Mouse (Mus musculus) stomach, embryonic 16.5 days (tissue): ENCODE results near the gene Dysf. TPM values are rescaled to one million over a fixed set of nuclear protein-coding genes. Genes with fewer than 3 reads are reported as not detected.

Experiments used
- ATAC-seq: fragments of 200-750 bp; cut with Nextera tagmentation; 2 replicates; pipeline ENCODE4 v1.8.0; 2017; ENCODE audit warnings: moderate number of reproducible peaks, moderate TSS enrichment; ENCODE audit not compliant: insufficient read depth, low FRiP score
- H3K27ac ChIP-seq: fragments of 300-500 bp; sonication (generic); 2 replicates; pipeline ENCODE4 v1.5.1; 2014; ENCODE audit warnings: low read length
- H3K27me3 ChIP-seq: fragments of 300-500 bp; sonication (generic); 2 replicates; pipeline ENCODE4 v1.6.1; 2014; ENCODE audit warnings: low read length, control low read depth, mixed read lengths; ENCODE audit not compliant: control insufficient read depth, insufficient read depth
- H3K36me3 ChIP-seq: fragments of 300-500 bp; sonication (generic); 2 replicates; pipeline ENCODE4 v1.6.1; 2014; ENCODE audit warnings: low read length; ENCODE audit not compliant: control insufficient read depth, insufficient read depth
- H3K4me1 ChIP-seq: fragments of 300-500 bp; sonication (generic); 2 replicates; pipeline ENCODE4 v1.6.1; 2014; ENCODE audit warnings: low read length, control low read depth, mixed read lengths; ENCODE audit not compliant: control insufficient read depth, insufficient read depth
- H3K4me2 ChIP-seq: fragments of 300-500 bp; sonication (generic); 2 replicates; pipeline ENCODE4 v1.6.1; 2014; ENCODE audit warnings: low read depth, low read length, mixed read lengths
- H3K4me3 ChIP-seq: fragments of 300-500 bp; sonication (generic); replicated peaks from 2 replicates; pipeline ENCODE4 v1.5.1; 2014; ENCODE audit warnings: mild to moderate bottlenecking, low read length
- H3K9ac ChIP-seq: fragments of 300-500 bp; sonication (generic); 2 replicates; pipeline ENCODE4 v1.6.1; 2014; ENCODE audit warnings: low read length
- H3K9me3 ChIP-seq: fragments of 300-500 bp; sonication (generic); replicated peaks from 2 replicates; pipeline ENCODE4 v1.6.1; 2016; ENCODE audit warnings: low read length, control low read depth; ENCODE audit not compliant: control insufficient read depth
- WGBS: fragments of 180-500 bp; shearing (Covaris S2); extraction: QIAGEN DNeasy Blood & Tissue Kit; methylation state at CpG from one replicate; pipeline ENCODE4 v1.1.7; 2014; 5-methylcytosine and 5-hydroxymethylcytosine counted together
- polyA plus RNA-seq: library from polyadenylated mRNA; unstranded; fragments of >200 nt; fragmentation: Nextera tagmentation; extraction: Ambion mirVana; gene quantifications from 2 replicates; pipeline ENCODE4 v1.2.1, GENCODE M21; 2015

Dysf gene
- polyA plus RNA-seq, 1 experiment from 2014 or later = 9.6 TPM

- Histone ChIP-seq H3K4me3 (no peak overlapping the region), H3K4me1 (no peaks in the 10 kb centered on the region), H3K27ac (no peak overlapping the region), H3K9me3 (no peaks in the 10 kb centered on the region), H3K27me3 (no peaks in the 10 kb centered on the region), H3K4me2 (no peak overlapping the region), H3K36me3 (no peaks in the 10 kb centered on the region), H3K9ac (no peak overlapping the region)
- no peak for ATAC-seq
- WGBS = 22% methylated on average over 4 of the region's 4 CpGs
Measured at GRCm38 (mm10) chr6:84224861-84225260, 216.5 kb downstream of the Dysf start.

- Histone ChIP-seq H3K36me3 (no peaks in the 10 kb centered on the region), H3K27me3 (no peaks in the 10 kb centered on the region), H3K4me2 (no peak overlapping the region), H3K4me1 (no peaks in the 10 kb centered on the region), H3K9me3 (no peaks in the 10 kb centered on the region), H3K4me3 (no peak overlapping the region), H3K27ac (no peak overlapping the region), H3K9ac (no peak overlapping the region; the same call in 1 of the 2 replicates)
- no peak for ATAC-seq
- WGBS = 65% methylated on average over 6 of the region's 6 CpGs
Measured at GRCm38 (mm10) chr6:84225587-84225986, 217.2 kb downstream of the Dysf start.

GRCm38 (mm10) chr6:84228196-84228595, 219.8 kb downstream of the Dysf start:
- WGBS = 80% methylated on average over 4 of the region's 4 CpGs
- ATAC-seq = no peak
- 0 out of 2 replicates have a peak, but pooled peaks cover 2% of the 10 kb centered on the region for H3K4me1 ChIP-seq
- H3K27me3 ChIP-seq = no peaks in the 10 kb centered on the region
- no peaks in the 10 kb centered on the region for H3K36me3 ChIP-seq
- H3K27ac ChIP-seq = no peak overlapping the region
- no peaks in the 10 kb centered on the region for H3K9me3 ChIP-seq
- no peak overlapping the region for H3K9ac ChIP-seq
- H3K4me2 ChIP-seq = no peak overlapping the region
- no peak overlapping the region for H3K4me3 ChIP-seq

GRCm38 (mm10) chr6:84228786-84229185, 220.4 kb downstream of the Dysf start:
- ATAC-seq = no peak
- Histone ChIP-seq H3K9me3 (no peaks in the 10 kb centered on the region), H3K27ac (no peak overlapping the region), H3K36me3 (no peaks in the 10 kb centered on the region), H3K4me1 (0 out of 2 replicates have a peak, but pooled peaks cover 2% of the 10 kb centered on the region), H3K27me3 (no peaks in the 10 kb centered on the region), H3K4me2 (no peak overlapping the region), H3K9ac (no peak overlapping the region), H3K4me3 (no peak overlapping the region)
- WGBS = 50% methylated on average over 5 of the region's 5 CpGs

GRCm38 (mm10) chr6:84229739-84230138, 221.3 kb downstream of the Dysf start:
- H3K9ac ChIP-seq = no peak overlapping the region
- H3K36me3 ChIP-seq = no peaks in the 10 kb centered on the region
- no peak for ATAC-seq
- no peaks in the 10 kb centered on the region for H3K9me3 ChIP-seq
- no peak overlapping the region for H3K4me3 ChIP-seq
- 69% methylated on average over 7 of the region's 7 CpGs for WGBS
- H3K27ac ChIP-seq = no peak overlapping the region
- 0 out of 2 replicates have a peak, but pooled peaks cover 2% of the 10 kb centered on the region for H3K4me1 ChIP-seq
- no peak overlapping the region for H3K4me2 ChIP-seq
- H3K27me3 ChIP-seq = no peaks in the 10 kb centered on the region

GRCm38 (mm10) chr6:84231108-84231507, 222.7 kb downstream of the Dysf start:
- no peaks in the 10 kb centered on the region for H3K36me3 ChIP-seq
- no peak for ATAC-seq
- WGBS = 51% methylated on average over 7 of the region's 7 CpGs

GRCm38 (mm10) chr6:84232063-84232760, 223.8 kb downstream of the Dysf start:
- Histone ChIP-seq H3K27ac (no peak overlapping the region), H3K9me3 (no peaks in the 10 kb centered on the region), H3K27me3 (no peaks in the 10 kb centered on the region), H3K36me3 (no peaks in the 10 kb centered on the region), H3K4me1 (0 out of 2 replicates have a peak, but pooled peaks cover 2% of the 10 kb centered on the region), H3K4me3 (no peak overlapping the region), H3K4me2 (no peak overlapping the region), H3K9ac (no peak overlapping the region)
- ATAC-seq = no peak
- 50% methylated on average over 8 of the region's 8 CpGs for WGBS

More at GRCm38 (mm10) chr6:84231108-84231507, 222.7 kb downstream of the Dysf start:
- Histone ChIP-seq H3K4me1 (0 out of 2 replicates have a peak, but pooled peaks cover 2% of the 10 kb centered on the region), H3K27ac (no peak overlapping the region), H3K4me2 (no peak overlapping the region), H3K9ac (no peak overlapping the region), H3K27me3 (no peaks in the 10 kb centered on the region), H3K9me3 (no peaks in the 10 kb centered on the region), H3K4me3 (no peak overlapping the region)

GRCm38 (mm10) chr6:84233783-84234182, 225.4 kb downstream of the Dysf start:
- Histone ChIP-seq H3K9ac (no peak overlapping the region), H3K9me3 (no peaks in the 10 kb centered on the region), H3K4me1 (0 out of 2 replicates have a peak, but pooled peaks cover 2% of the 10 kb centered on the region), H3K36me3 (no peaks in the 10 kb centered on the region), H3K27ac (no peak overlapping the region), H3K27me3 (no peaks in the 10 kb centered on the region), H3K4me3 (no peak overlapping the region), H3K4me2 (no peak overlapping the region)
- 52% methylated on average over 6 of the region's 6 CpGs for WGBS
- peak; percentile 57; the same call in 1 of the 2 replicates for ATAC-seq

GRCm38 (mm10) chr6:84235365-84235764, 227.0 kb downstream of the Dysf start:
- Histone ChIP-seq H3K4me3 (no peak overlapping the region), H3K4me1 (0 out of 2 replicates have a peak, but pooled peaks cover 2% of the 10 kb centered on the region), H3K27ac (no peak overlapping the region), H3K9me3 (no peaks in the 10 kb centered on the region), H3K36me3 (no peaks in the 10 kb centered on the region), H3K4me2 (no peak overlapping the region), H3K27me3 (no peaks in the 10 kb centered on the region), H3K9ac (no peak overlapping the region)
- ATAC-seq = no peak
- 92% methylated on average over 2 of the region's 2 CpGs for WGBS
